ENCODE assay signal across 10 mouse cellular contexts in genomic region chr1:35653119-35653956, GRCm38 (mm10).
DNase-seq lines count a peak whose midpoint lies in the region; ATAC-seq lines count a peak whose summit lies in the region.
"Had no signal": no experiment of that assay in that cellular context is flagged by ENCODE, and none has a peak within 500 bp of the region (broad histone marks: within the 10 kb centered on the region; RNA-seq: fewer than 3 reads in every experiment).

No protein-coding gene starts in this region.

- no peak for DNase-seq in forebrain, embryonic 11.5 days (ENCODE audit: low spot score)
- DNase-seq in CD4-positive helper T cell, adult 2 months (ENCODE audit: low read depth, low spot score): peak; percentile 84
- DNase-seq in naive thymus-derived CD4-positive, alpha-beta T cell, adult 2 months (ENCODE audit: low read depth): peak; percentile 86
- DNase-seq in yolk sac, embryonic 10.5 days (ENCODE audit: low spot score): no peak
- no peak for DNase-seq in kidney, postnatal 14 days
- DNase-seq in gastrocnemius, postnatal 36 days: no peak

- H3K27me3 ChIP-seq in forebrain, embryonic 13.5 days: no peaks in the 10 kb centered on the region
- H3K27me3 ChIP-seq in forebrain, embryonic 11.5 days (ENCODE audit: control insufficient read depth, insufficient read depth, low read length): no peaks in the 10 kb centered on the region
- H3K27me3 ChIP-seq in forebrain, embryonic 16.5 days (replicated peaks; ENCODE audit: control insufficient read depth, insufficient read depth, low read length): no peaks in the 10 kb centered on the region
- H3K27me3 ChIP-seq: stomach, embryonic 15.5 days had no signal

- intact Hi-C loops in gastrocnemius, postnatal 36 days (cut with DNase I): no loop called here

- no peaks in the 10 kb centered on the region for H3K36me3 ChIP-seq in forebrain, embryonic 13.5 days (ENCODE audit: poor library complexity, severe bottlenecking)
- H3K36me3 ChIP-seq in forebrain, embryonic 11.5 days (ENCODE audit: control insufficient read depth, insufficient read depth, low read length): no peaks in the 10 kb centered on the region
- H3K36me3 ChIP-seq in forebrain, embryonic 16.5 days (ENCODE audit: control insufficient read depth, insufficient read depth): no peaks in the 10 kb centered on the region
- H3K36me3 ChIP-seq: stomach, embryonic 15.5 days had no signal

- H3K4me2 ChIP-seq in forebrain, embryonic 13.5 days: no peak overlapping the region
- H3K4me2 ChIP-seq in forebrain, embryonic 11.5 days (ENCODE audit: low read depth, low read length, severe bottlenecking): no peak overlapping the region
- no peak overlapping the region for H3K4me2 ChIP-seq in forebrain, embryonic 16.5 days (ENCODE audit: low read length)
- H3K4me2 ChIP-seq: stomach, embryonic 15.5 days had no signal

- H3K9me3 ChIP-seq in forebrain, embryonic 13.5 days (replicated peaks): no peaks in the 10 kb centered on the region; the same call in 1 of the 2 replicates
- no peaks in the 10 kb centered on the region for H3K9me3 ChIP-seq in forebrain, embryonic 11.5 days (ENCODE audit: control insufficient read depth, low read length)
- no peaks in the 10 kb centered on the region for H3K9me3 ChIP-seq in forebrain, embryonic 16.5 days (ENCODE audit: control insufficient read depth, low read length)
- H3K9me3 ChIP-seq: stomach, embryonic 15.5 days had no signal

- peaks cover 6% of the 10 kb centered on the region for H3K4me1 ChIP-seq in forebrain, embryonic 13.5 days
- H3K4me1 ChIP-seq in forebrain, embryonic 11.5 days (replicated peaks; ENCODE audit: control insufficient read depth, insufficient read depth, low read length): no peaks in the 10 kb centered on the region
- H3K4me1 ChIP-seq in forebrain, embryonic 16.5 days (replicated peaks; ENCODE audit: control insufficient read depth, insufficient read depth, low read length): peaks cover 8% of the 10 kb centered on the region
- H3K4me1 ChIP-seq: stomach, embryonic 15.5 days had no signal

- ATAC-seq in forebrain, embryonic 13.5 days: peak; percentile 65; the same call in 1 of the 2 replicates
- no peak for ATAC-seq in forebrain, embryonic 11.5 days (replicated peaks; ENCODE audit: low FRiP score)
- ATAC-seq in forebrain, embryonic 16.5 days: peak; percentile 82

- H3K4me3 ChIP-seq in forebrain, embryonic 13.5 days: no peak overlapping the region
- no peak overlapping the region for H3K4me3 ChIP-seq in forebrain, embryonic 11.5 days (ENCODE audit: low read depth, low read length)
- H3K4me3 ChIP-seq in forebrain, embryonic 16.5 days (replicated peaks; ENCODE audit: low read length): no peak overlapping the region
- H3K4me3 ChIP-seq: stomach, embryonic 15.5 days had no signal

- no peak overlapping the region for H3K9ac ChIP-seq in forebrain, embryonic 13.5 days
- no peak overlapping the region for H3K9ac ChIP-seq in forebrain, embryonic 11.5 days (ENCODE audit: low read length)
- H3K9ac ChIP-seq in forebrain, embryonic 16.5 days (replicated peaks; ENCODE audit: low read depth, low read length): no peak overlapping the region
- H3K9ac ChIP-seq: stomach, embryonic 15.5 days had no signal

- H3K27ac ChIP-seq in forebrain, embryonic 13.5 days: no peak overlapping the region
- no peak overlapping the region for H3K27ac ChIP-seq in forebrain, embryonic 11.5 days (ENCODE audit: low read depth, low read length)
- H3K27ac ChIP-seq in forebrain, embryonic 16.5 days (ENCODE audit: low read length): no peak overlapping the region
- H3K27ac ChIP-seq: macrophage; stomach, embryonic 15.5 days had no signal

- 60% methylated on average over 13 of the region's 13 CpGs for WGBS in forebrain, embryonic 13.5 days
- WGBS in forebrain, embryonic 11.5 days: 76% methylated on average over 13 of the region's 13 CpGs
- WGBS in forebrain, embryonic 16.5 days: 44% methylated on average over 13 of the region's 13 CpGs

Comparison
In these comparisons a context has a peak if more than half of its experiments do, and no peak if none do; other contexts are left out.
1. DNase-seq: peak in CD4-positive helper T cell, adult 2 months (single experiment) and naive thymus-derived CD4-positive, alpha-beta T cell, adult 2 months (single experiment); none in forebrain, embryonic 11.5 days (single experiment), yolk sac, embryonic 10.5 days (single experiment), kidney, postnatal 14 days (single experiment) and gastrocnemius, postnatal 36 days (0 of 2).